Mouse (Mus musculus) T-helper 17 cell (primary cell): ENCODE measurements at regions not wholly inside any gene's neighbourhood (a gene's known extent, or its start where the extent isn't known, plus 50 kb on each side); places are given as distances from the start of the nearest gene placed in this dataset.

Experiments used
- in situ Hi-C, 2 experiments: fragments of 300-600 bp; cut with MboI, MseI; formaldehyde crosslinking; loops; 1 replicate in 1 of 2; 2 replicates in 1 of 2; pipeline ENCODE4 v1.15.1; 2025; ENCODE audit warnings: high pct_unique_total_duplicates in 2 of 2

GRCm38 (mm10) chr1:88954784-88955183 is 115.4 kb upstream of the Sh3bp4 start:
- in situ Hi-C loops = no loop called here

- in situ Hi-C loops = no loop called here
Measured at GRCm38 (mm10) chr1:88957061-88957460, 113.2 kb upstream of the Sh3bp4 start.

- in situ Hi-C loops = no loop called here
Measured at GRCm38 (mm10) chr1:88959715-88960114, 110.5 kb upstream of the Sh3bp4 start.

- in situ Hi-C loops = no loop called here
Measured at GRCm38 (mm10) chr1:88960142-88960541, 110.1 kb upstream of the Sh3bp4 start.

- in situ Hi-C loops = no loop called here
Measured at GRCm38 (mm10) chr1:88964045-88964747, 106.0 kb upstream of the Sh3bp4 start.

- in situ Hi-C loops = no loop called here
Measured at GRCm38 (mm10) chr1:88966416-88966815, 103.8 kb upstream of the Sh3bp4 start.

GRCm38 (mm10) chr1:88968142-88968541 is 102.1 kb upstream of the Sh3bp4 start:
- in situ Hi-C loops = no loop called here

- in situ Hi-C loops = no loop called here
Measured at GRCm38 (mm10) chr1:88969016-88969415, 101.2 kb upstream of the Sh3bp4 start.

GRCm38 (mm10) chr1:88969630-88970029 is 100.6 kb upstream of the Sh3bp4 start:
- in situ Hi-C loops = no loop called here

- in situ Hi-C loops = loop anchor here in 1 of 2 experiments (25.0 kb wide), 1 partner anchor 789 kb away; no protein-coding TSS in a partner anchor
Measured at GRCm38 (mm10) chr1:88976101-88976500, 94.1 kb upstream of the Sh3bp4 start.

- in situ Hi-C loops = loop anchor here in 1 of 2 experiments (25.0 kb wide), 1 partner anchor 801 kb away; no protein-coding TSS in a partner anchor
Measured at GRCm38 (mm10) chr1:88988011-88988695, 82.1 kb upstream of the Sh3bp4 start.

- in situ Hi-C loops = loop anchor here in 1 of 2 experiments (25.0 kb wide), 1 partner anchor 807 kb away; no protein-coding TSS in a partner anchor
Measured at GRCm38 (mm10) chr1:88994588-88995331, 75.5 kb upstream of the Sh3bp4 start.

- in situ Hi-C loops = loop anchor here in 1 of 2 experiments (25.0 kb wide), 1 partner anchor 809 kb away; no protein-coding TSS in a partner anchor
Measured at GRCm38 (mm10) chr1:88995945-88996344, 74.3 kb upstream of the Sh3bp4 start.

- in situ Hi-C loops = loop anchor here in 1 of 2 experiments (25.0 kb wide), 1 partner anchor 809 kb away; no protein-coding TSS in a partner anchor
Measured at GRCm38 (mm10) chr1:88996657-88997056, 73.6 kb upstream of the Sh3bp4 start.

GRCm38 (mm10) chr1:88997847-88998246 is 72.4 kb upstream of the Sh3bp4 start:
- in situ Hi-C loops = loop anchor here in 1 of 2 experiments (25.0 kb wide), 1 partner anchor 811 kb away; no protein-coding TSS in a partner anchor

- in situ Hi-C loops = no loop called here
Measured at GRCm38 (mm10) chr1:89002326-89002725, 67.9 kb upstream of the Sh3bp4 start.

- in situ Hi-C loops = no loop called here
Measured at GRCm38 (mm10) chr1:89003752-89004151, 66.5 kb upstream of the Sh3bp4 start.

- in situ Hi-C loops = no loop called here
Measured at GRCm38 (mm10) chr1:89007476-89007875, 62.7 kb upstream of the Sh3bp4 start.

GRCm38 (mm10) chr1:89010170-89010569 is 60.0 kb upstream of the Sh3bp4 start:
- in situ Hi-C loops = no loop called here

- in situ Hi-C loops = no loop called here
Measured at GRCm38 (mm10) chr1:89011454-89011853, 58.8 kb upstream of the Sh3bp4 start.

- in situ Hi-C loops = no loop called here
Measured at GRCm38 (mm10) chr1:89015385-89015784, 54.8 kb upstream of the Sh3bp4 start.

- in situ Hi-C loops = no loop called here
Measured at GRCm38 (mm10) chr1:89015845-89016244, 54.4 kb upstream of the Sh3bp4 start.
